Mouse (Mus musculus) heart, postnatal 0 days (tissue): ENCODE results near the gene 3110009E18Rik. TPM values are rescaled to one million over a fixed set of nuclear protein-coding genes. Genes with fewer than 3 reads are reported as not detected.

ENCODE experiments used
- ATAC-seq: fragments of 200-750 bp; cut with Nextera tagmentation; 2 replicates; pipeline ENCODE4 v1.8.0; 2017; ENCODE audit warnings: low read depth, moderate number of reproducible peaks, moderate library complexity; ENCODE audit not compliant: insufficient read depth
- DNase-seq: peaks from one replicate; pipeline ENCODE4 v3.0.0-alpha.2; 2016; ENCODE audit warnings: low spot score
- H3K27ac ChIP-seq: fragments of 300-500 bp; sonication (generic); 2 replicates; pipeline ENCODE4 v1.5.1; 2014; ENCODE audit warnings: low read depth, mild to moderate bottlenecking
- H3K27me3 ChIP-seq: fragments of 300-500 bp; sonication (generic); 2 replicates; pipeline ENCODE4 v1.6.1; 2014; ENCODE audit warnings: low read length, mixed read lengths; ENCODE audit not compliant: control insufficient read depth, insufficient read depth
- H3K36me3 ChIP-seq: fragments of 300-500 bp; sonication (generic); replicated peaks from 2 replicates; pipeline ENCODE4 v1.6.1; 2014; ENCODE audit warnings: low read length, mixed read lengths; ENCODE audit not compliant: control insufficient read depth, insufficient read depth
- H3K4me1 ChIP-seq: fragments of 300-500 bp; sonication (generic); 2 replicates; pipeline ENCODE4 v1.6.1; 2014; ENCODE audit warnings: antibody characterized with exemption; ENCODE audit not compliant: control insufficient read depth, insufficient read depth
- H3K4me2 ChIP-seq: fragments of 300-500 bp; sonication (generic); 2 replicates; pipeline ENCODE4 v1.6.1; 2014; ENCODE audit warnings: low read depth, mild to moderate bottlenecking, low read length, moderate library complexity
- H3K4me3 ChIP-seq: fragments of 300-500 bp; sonication (generic); 2 replicates; pipeline ENCODE4 v1.5.1; 2014; ENCODE audit warnings: low read depth, low read length
- H3K9ac ChIP-seq: fragments of 300-500 bp; sonication (generic); replicated peaks from 2 replicates; pipeline ENCODE4 v1.6.1; 2014; ENCODE audit warnings: low read depth, low read length, mixed read lengths
- H3K9me3 ChIP-seq: fragments of 300-500 bp; sonication (generic); replicated peaks from 2 replicates; pipeline ENCODE4 v1.6.1; 2016; ENCODE audit warnings: low read length; ENCODE audit not compliant: control insufficient read depth
- CTCF ChIP-seq: IDR thresholded peaks from 2 replicates; pipeline ENCODE4 v1.5.1; 2016; ENCODE audit warnings: antibody characterized with exemption, control low read depth, low read depth
- EP300 ChIP-seq: IDR thresholded peaks from 2 replicates; pipeline ENCODE4 v1.6.1; 2016; ENCODE audit warnings: antibody characterized with exemption, low read depth
- WGBS: fragments of 180-500 bp; shearing (Covaris S2); extraction: QIAGEN DNeasy Blood & Tissue Kit; methylation state at CpG from one replicate; pipeline ENCODE4 v1.1.7; 2014; 5-methylcytosine and 5-hydroxymethylcytosine counted together
- polyA plus RNA-seq: library from polyadenylated mRNA; unstranded; fragments of >200 nt; fragmentation: Nextera tagmentation; extraction: Ambion mirVana; gene quantifications from 2 replicates; pipeline ENCODE4 v1.2.1, GENCODE M21; 2015
- total RNA-seq: library from RNA; depleted of rRNA; stranded (reverse); fragments of >200 nt; gene quantifications from 2 replicates; pipeline ENCODE4 v1.2.3, GENCODE M21; 2014; ENCODE audit warnings: low replicate concordance

The 3110009E18Rik gene
- total and polyA plus RNA-seq, 2 experiments from 2014 or later: 11.3 to 11.5 TPM

- ATAC-seq (no peak), DNase-seq (no peak)
- Histone ChIP-seq H3K9me3 (no peaks in the 10 kb centered on the region), H3K4me2 (no peak overlapping the region), H3K27ac (no peak overlapping the region), H3K4me3 (no peak overlapping the region), H3K36me3 (no peaks in the 10 kb centered on the region), H3K9ac (no peak overlapping the region), H3K4me1 (no peaks in the 10 kb centered on the region; the same call in 1 of the 2 replicates), H3K27me3 (no peaks in the 10 kb centered on the region)
- 53% methylated on average over 7 of the region's 7 CpGs for WGBS
- no peak for TF ChIP-seq EP300
- no peak for TF ChIP-seq CTCF
Measured at GRCm38 (mm10) chr1:120138923-120139540, 18.0 kb downstream of the 3110009E18Rik start.

GRCm38 (mm10) chr1:120140144-120140693 is 19.2 kb downstream of the 3110009E18Rik start:
- H3K27me3 ChIP-seq: no peaks in the 10 kb centered on the region
- no peak overlapping the region for H3K9ac ChIP-seq
- H3K4me3 ChIP-seq: no peak overlapping the region
- TF ChIP-seq CTCF (no peak), EP300 (no peak)
- DNase-seq (no peak), ATAC-seq (no peak)
- no peak overlapping the region for H3K4me2 ChIP-seq
- no peaks in the 10 kb centered on the region for H3K9me3 ChIP-seq
- H3K27ac ChIP-seq: no peak overlapping the region
- no peaks in the 10 kb centered on the region for H3K36me3 ChIP-seq
- WGBS: 80% methylated on average over 9 of the region's 9 CpGs
- H3K4me1 ChIP-seq: no peaks in the 10 kb centered on the region; the same call in 1 of the 2 replicates

DNA sequence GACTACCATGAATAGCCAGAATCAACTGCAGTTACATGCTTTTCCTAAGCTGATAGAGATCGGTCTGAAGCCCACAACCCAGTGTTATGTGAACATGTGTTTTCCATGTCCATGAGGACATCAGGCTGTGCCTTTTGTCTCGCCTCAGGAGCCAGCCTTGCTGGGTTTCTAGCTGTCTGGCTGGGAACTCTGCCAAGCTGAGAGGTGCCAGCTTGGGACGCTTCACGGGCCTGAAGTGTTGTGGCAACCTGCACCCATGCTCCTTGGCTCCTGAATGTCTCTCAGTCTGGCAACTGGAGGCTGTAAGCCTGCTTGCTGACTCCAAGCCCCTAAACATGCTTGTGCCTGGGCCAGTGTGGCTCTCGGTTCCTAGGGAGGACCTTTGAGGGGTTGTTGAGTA is 21.6 kb downstream of the 3110009E18Rik start:
- Histone ChIP-seq H3K36me3 (no peaks in the 10 kb centered on the region), H3K4me2 (no peak overlapping the region), H3K9me3 (no peaks in the 10 kb centered on the region), H3K27me3 (no peaks in the 10 kb centered on the region), H3K27ac (no peak overlapping the region; the same call in 1 of the 2 replicates), H3K9ac (no peak overlapping the region), H3K4me3 (no peak overlapping the region), H3K4me1 (no peaks in the 10 kb centered on the region; the same call in 1 of the 2 replicates)
- no peak; the same call in 1 of the 2 replicates for ATAC-seq
- no peak for TF ChIP-seq CTCF
- no peak for TF ChIP-seq EP300
- 33% methylated on average over 5 of the region's 5 CpGs for WGBS
- peak; percentile 49 for DNase-seq

DNA sequence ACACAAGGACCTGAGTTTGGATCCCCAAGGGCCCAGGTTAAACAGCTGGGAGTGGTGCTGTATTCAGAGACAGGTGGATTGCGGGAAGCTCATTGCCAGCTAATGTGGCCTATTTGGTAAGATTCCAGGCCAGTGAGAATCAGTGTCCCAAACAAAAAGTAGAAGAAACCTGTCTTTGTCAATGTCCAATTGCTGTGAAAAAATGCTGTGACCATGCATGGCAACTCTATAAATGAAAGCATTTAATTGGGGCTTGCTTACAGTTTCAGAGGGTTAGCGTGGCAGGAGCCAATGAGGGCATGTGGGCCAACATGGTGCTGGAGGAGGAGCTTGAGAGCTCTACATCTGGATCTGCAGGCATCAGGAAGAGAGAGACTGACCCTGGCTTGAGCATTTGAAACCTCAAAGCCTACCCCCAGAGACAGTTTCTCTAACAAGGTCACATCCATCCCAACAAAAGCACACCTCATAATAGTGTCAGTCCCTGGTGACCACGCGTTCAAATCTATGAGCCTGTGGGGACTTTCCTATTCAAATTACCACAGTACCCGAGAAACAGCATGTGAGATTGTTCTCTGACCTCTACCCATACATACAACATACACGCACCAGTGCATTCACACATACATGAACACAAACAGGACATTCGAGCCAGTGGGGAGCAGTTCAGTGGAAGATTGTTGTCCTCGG is 24.7 kb downstream of the 3110009E18Rik start:
- Histone ChIP-seq H3K27ac (no peak overlapping the region), H3K4me1 (no peaks in the 10 kb centered on the region; the same call in 1 of the 2 replicates), H3K27me3 (no peaks in the 10 kb centered on the region), H3K36me3 (no peaks in the 10 kb centered on the region), H3K9me3 (no peaks in the 10 kb centered on the region), H3K4me3 (no peak overlapping the region), H3K4me2 (no peak overlapping the region), H3K9ac (no peak overlapping the region)
- DNase-seq: no peak
- TF ChIP-seq CTCF: no peak
- no peak for TF ChIP-seq EP300
- WGBS: 83% methylated on average over 8 of the region's 8 CpGs
- ATAC-seq: no peak

DNA sequence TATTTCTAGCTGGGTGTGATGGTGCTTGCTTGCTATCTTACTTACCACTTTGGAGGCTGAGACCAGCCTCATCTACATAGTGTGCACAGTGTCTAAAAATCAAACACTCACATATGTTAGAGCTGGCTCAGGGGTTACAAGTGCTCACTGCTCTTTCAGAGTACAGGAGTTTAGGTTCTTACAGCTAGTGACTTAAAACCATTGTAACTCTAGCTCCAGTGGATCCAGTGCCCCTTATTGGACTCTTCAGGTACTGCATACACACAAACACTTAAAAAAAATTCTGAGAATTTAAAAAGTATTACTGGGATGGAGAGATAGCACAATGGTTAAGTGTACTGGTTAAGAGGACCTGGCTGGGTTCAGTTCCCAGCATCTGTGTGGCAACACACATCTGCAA is 26.0 kb downstream of the 3110009E18Rik start:
- ATAC-seq (no peak), DNase-seq (no peak)

More for the DNA sequence above, 26.0 kb downstream of the 3110009E18Rik start:
- H3K4me2 ChIP-seq: no peak overlapping the region
- H3K9me3 ChIP-seq: no peaks in the 10 kb centered on the region
- H3K27me3 ChIP-seq: no peaks in the 10 kb centered on the region
- TF ChIP-seq EP300 (no peak), CTCF (peak; percentile 41)
- H3K4me1 ChIP-seq: no peaks in the 10 kb centered on the region; the same call in 1 of the 2 replicates
- H3K9ac ChIP-seq: no peak overlapping the region
- H3K27ac ChIP-seq: no peak overlapping the region
- H3K4me3 ChIP-seq: no peak overlapping the region
- H3K36me3 ChIP-seq: no peaks in the 10 kb centered on the region
